Mouse (Mus musculus): ENCODE measurements around the gene Scaf4. TPM values are rescaled to one million over a fixed set of nuclear protein-coding genes. Genes with fewer than 3 reads are reported as not detected.

Gene Scaf4
- polyA plus RNA-seq, 1 experiment, result 47.0 TPM

GRCm38 (mm10) chr16:90241875-90242274 lies 42.4 kb downstream of the Scaf4 start:
- Histone ChIP-seq H3K4me1 (ENCODE audit: control insufficient read depth, insufficient read depth, insufficient read length) (no peaks in the 10 kb centered on the region), H3K27ac (ENCODE audit: insufficient read depth, low read length) (no peak overlapping the region), H3K4me3 (ENCODE audit: extremely low read depth, insufficient read depth, insufficient read length) (no peak overlapping the region), H3K36me3 (ENCODE audit: control insufficient read depth, insufficient read depth, low read length) (peaks cover 50% of the 10 kb centered on the region), H3K27me3 (ENCODE audit: control insufficient read depth, insufficient read depth, low read length) (no peaks in the 10 kb centered on the region)
- no peak for DNase-seq (ENCODE audit: low read depth in 1 of 2, low spot score in 2 of 2)
- TF ChIP-seq CTCF (IDR thresholded peaks at IDR 0.05; ENCODE audit: extremely low read depth, insufficient read depth, insufficient read length, insufficient replicate concordance), result no peak
- TF ChIP-seq POLR2A (IDR thresholded peaks at IDR 0.05; ENCODE audit: low read depth, low read length), result no peak
- 86% methylated on average over 4 of the region's 4 CpGs for WGBS

GRCm38 (mm10) chr16:90239128-90239746 lies 45.1 kb downstream of the Scaf4 start:
- H3K27ac ChIP-seq (ENCODE audit: insufficient read depth, low read length), result no peak overlapping the region
- DNase-seq (ENCODE audit: low read depth in 1 of 2, low spot score in 2 of 2), result no peak
- WGBS, result 94% methylated on average over 6 of the region's 6 CpGs
- H3K27me3 ChIP-seq (ENCODE audit: control insufficient read depth, insufficient read depth, low read length), result no peaks in the 10 kb centered on the region
- no peak overlapping the region for H3K4me3 ChIP-seq (ENCODE audit: extremely low read depth, insufficient read depth, insufficient read length)
- peaks cover 31% of the 10 kb centered on the region for H3K36me3 ChIP-seq (ENCODE audit: control insufficient read depth, insufficient read depth, low read length)
- TF ChIP-seq CTCF (IDR thresholded peaks at IDR 0.05; ENCODE audit: extremely low read depth, insufficient read depth, insufficient read length, insufficient replicate concordance) (no peak), POLR2A (IDR thresholded peaks at IDR 0.05; ENCODE audit: low read depth, low read length) (no peak)
- no peaks in the 10 kb centered on the region for H3K4me1 ChIP-seq (ENCODE audit: control insufficient read depth, insufficient read depth, insufficient read length)

GRCm38 (mm10) chr16:90235188-90235587 lies 49.1 kb downstream of the Scaf4 start:
- Histone ChIP-seq H3K4me1 (ENCODE audit: control insufficient read depth, insufficient read depth, insufficient read length) (no peaks in the 10 kb centered on the region), H3K27me3 (ENCODE audit: control insufficient read depth, insufficient read depth, low read length) (no peaks in the 10 kb centered on the region), H3K36me3 (ENCODE audit: control insufficient read depth, insufficient read depth, low read length) (peaks cover 9% of the 10 kb centered on the region), H3K27ac (ENCODE audit: insufficient read depth, low read length) (no peak overlapping the region), H3K4me3 (ENCODE audit: extremely low read depth, insufficient read depth, insufficient read length) (no peak overlapping the region)
- TF ChIP-seq POLR2A (IDR thresholded peaks at IDR 0.05; ENCODE audit: low read depth, low read length), result no peak
- no peak for TF ChIP-seq CTCF (IDR thresholded peaks at IDR 0.05; ENCODE audit: extremely low read depth, insufficient read depth, insufficient read length, insufficient replicate concordance)
- 87% methylated on average over 3 of the region's 3 CpGs for WGBS
- no peak for DNase-seq (ENCODE audit: low read depth in 1 of 2, low spot score in 2 of 2)

GRCm38 (mm10) chr16:90234617-90235016 lies 49.7 kb downstream of the Scaf4 start:
- no peak for DNase-seq (ENCODE audit: low read depth in 1 of 2, low spot score in 2 of 2)
- Histone ChIP-seq H3K27ac (ENCODE audit: insufficient read depth, low read length) (no peak overlapping the region), H3K36me3 (ENCODE audit: control insufficient read depth, insufficient read depth, low read length) (peaks cover 12% of the 10 kb centered on the region), H3K27me3 (ENCODE audit: control insufficient read depth, insufficient read depth, low read length) (no peaks in the 10 kb centered on the region), H3K4me1 (ENCODE audit: control insufficient read depth, insufficient read depth, insufficient read length) (no peaks in the 10 kb centered on the region), H3K4me3 (ENCODE audit: extremely low read depth, insufficient read depth, insufficient read length) (no peak overlapping the region)
- WGBS, result 77% methylated on average over 6 of the region's 6 CpGs
- no peak for TF ChIP-seq POLR2A (IDR thresholded peaks at IDR 0.05; ENCODE audit: low read depth, low read length)
- no peak for TF ChIP-seq CTCF (IDR thresholded peaks at IDR 0.05; ENCODE audit: extremely low read depth, insufficient read depth, insufficient read length, insufficient replicate concordance)

- H3K27me3 ChIP-seq (ENCODE audit: control insufficient read depth, insufficient read depth, low read length), result no peaks in the 10 kb centered on the region
- H3K4me3 ChIP-seq (ENCODE audit: extremely low read depth, insufficient read depth, insufficient read length), result no peak overlapping the region
- WGBS, result 94% methylated on average over 10 of the region's 10 CpGs
- no peak for TF ChIP-seq POLR2A (IDR thresholded peaks at IDR 0.05; ENCODE audit: low read depth, low read length)
- TF ChIP-seq CTCF (IDR thresholded peaks at IDR 0.05; ENCODE audit: extremely low read depth, insufficient read depth, insufficient read length, insufficient replicate concordance), result no peak
- H3K27ac ChIP-seq (ENCODE audit: insufficient read depth, low read length), result no peak overlapping the region
- H3K36me3 ChIP-seq (ENCODE audit: control insufficient read depth, insufficient read depth, low read length), result peaks cover 12% of the 10 kb centered on the region
- H3K4me1 ChIP-seq (ENCODE audit: control insufficient read depth, insufficient read depth, insufficient read length), result no peaks in the 10 kb centered on the region
- no peak for DNase-seq (ENCODE audit: low read depth in 1 of 2, low spot score in 2 of 2)
Measured at GRCm38 (mm10) chr16:90233702-90234101, 50.6 kb downstream of the Scaf4 start.

- Histone ChIP-seq H3K27me3 (ENCODE audit: control insufficient read depth, insufficient read depth, low read length) (no peaks in the 10 kb centered on the region), H3K36me3 (ENCODE audit: control insufficient read depth, insufficient read depth, low read length) (peaks cover 15% of the 10 kb centered on the region), H3K4me3 (ENCODE audit: extremely low read depth, insufficient read depth, insufficient read length) (no peak overlapping the region), H3K27ac (ENCODE audit: insufficient read depth, low read length) (no peak overlapping the region), H3K4me1 (ENCODE audit: control insufficient read depth, insufficient read depth, insufficient read length) (no peaks in the 10 kb centered on the region)
- TF ChIP-seq POLR2A (IDR thresholded peaks at IDR 0.05; ENCODE audit: low read depth, low read length) (no peak), CTCF (IDR thresholded peaks at IDR 0.05; ENCODE audit: extremely low read depth, insufficient read depth, insufficient read length, insufficient replicate concordance) (no peak)
- WGBS, result 93% methylated on average over 7 of the region's 7 CpGs
- no peak for DNase-seq (ENCODE audit: low read depth in 1 of 2, low spot score in 2 of 2)
Measured at GRCm38 (mm10) chr16:90231302-90231701, 53.0 kb downstream of the Scaf4 start.

- no peak for DNase-seq (ENCODE audit: low read depth in 1 of 2, low spot score in 2 of 2)
- Histone ChIP-seq H3K4me3 (ENCODE audit: extremely low read depth, insufficient read depth, insufficient read length) (no peak overlapping the region), H3K4me1 (ENCODE audit: control insufficient read depth, insufficient read depth, insufficient read length) (no peaks in the 10 kb centered on the region), H3K27ac (ENCODE audit: insufficient read depth, low read length) (no peak overlapping the region), H3K27me3 (ENCODE audit: control insufficient read depth, insufficient read depth, low read length) (no peaks in the 10 kb centered on the region), H3K36me3 (ENCODE audit: control insufficient read depth, insufficient read depth, low read length) (peaks cover 20% of the 10 kb centered on the region)
- TF ChIP-seq CTCF (IDR thresholded peaks at IDR 0.05; ENCODE audit: extremely low read depth, insufficient read depth, insufficient read length, insufficient replicate concordance) (no peak), POLR2A (IDR thresholded peaks at IDR 0.05; ENCODE audit: low read depth, low read length) (no peak)
- 90% methylated on average over 6 of the region's 6 CpGs for WGBS
Measured at GRCm38 (mm10) chr16:90229897-90230296, 54.4 kb downstream of the Scaf4 start.
